Mouse (Mus musculus) cortical plate, adult 2 months (tissue): ENCODE measurements at regions not wholly inside any gene's neighbourhood (a gene's known extent, or its start where the extent isn't known, plus 50 kb on each side); places are given as distances from the start of the nearest gene placed in this dataset.
A peak's percentile ranks its signal among the peaks of the same experiment; 100 is the strongest.

Experiments used
- H3K27ac ChIP-seq: fragments of 200-500 bp; 2 replicates; pipeline ENCODE4 v1.5.1; 2012; ENCODE audit warnings: low read length, control low read depth, inconsistent platforms; ENCODE audit not compliant: insufficient read depth
- H3K4me1 ChIP-seq: fragments of 200-500 bp; 2 replicates; pipeline ENCODE4 v1.6.1; 2011; ENCODE audit warnings: low read length; ENCODE audit not compliant: control insufficient read depth, insufficient read depth
- H3K4me3 ChIP-seq: fragments of 200-500 bp; 2 replicates; pipeline ENCODE4 v1.5.1; 2011; ENCODE audit warnings: mild to moderate bottlenecking, low read length, control low read depth; ENCODE audit not compliant: insufficient read depth
- CTCF ChIP-seq: fragments of 200-500 bp; IDR thresholded peaks from 2 replicates; pipeline ENCODE4 v1.5.1; 2011; ENCODE audit warnings: mild to moderate bottlenecking, control low read depth, low read length; ENCODE audit not compliant: insufficient read depth; ENCODE audit errors: extremely low read depth
- POLR2A ChIP-seq: fragments of 200-500 bp; IDR thresholded peaks from 2 replicates; pipeline ENCODE4 v1.6.1; 2011; ENCODE audit warnings: mild to moderate bottlenecking, low read length, control low read depth; ENCODE audit not compliant: insufficient read depth; ENCODE audit errors: extremely low read depth

- no peak for TF ChIP-seq POLR2A
- no peak for TF ChIP-seq CTCF
- Histone ChIP-seq H3K27ac (no peak overlapping the region), H3K4me1 (0 out of 2 replicates have a peak, but pooled peaks cover 2% of the 10 kb centered on the region), H3K4me3 (no peak overlapping the region)
These were observed 626.6 kb upstream of the Adamts9 start for GRCm38 (mm10) chr6:93569866-93570265.

- no peak for TF ChIP-seq CTCF
- no peak for TF ChIP-seq POLR2A
- H3K4me3 ChIP-seq = no peak overlapping the region
- 0 out of 2 replicates have a peak, but pooled peaks cover under 1% of the 10 kb centered on the region for H3K4me1 ChIP-seq
- no peak overlapping the region for H3K27ac ChIP-seq
These were observed 625.9 kb upstream of the Adamts9 start for GRCm38 (mm10) chr6:93569211-93569610.

DNA sequence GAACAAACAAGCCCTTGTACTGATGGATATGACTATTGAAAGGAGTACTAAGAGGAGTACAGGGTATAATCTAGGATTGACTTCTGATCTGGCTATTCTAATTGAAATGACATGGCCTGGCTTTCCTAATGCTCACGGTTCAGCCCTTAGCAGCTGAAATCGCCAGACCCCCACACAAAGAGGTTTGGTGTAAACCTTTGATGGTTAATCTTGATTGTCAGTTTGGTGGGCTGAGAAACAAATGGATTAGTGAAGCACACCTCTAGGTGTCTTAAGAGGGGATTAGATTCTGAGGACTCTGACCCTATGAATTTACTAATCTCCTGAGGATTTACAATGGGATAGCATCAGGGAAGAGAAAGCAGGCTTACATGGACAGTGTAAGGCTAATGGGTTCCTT is 623.4 kb upstream of the Adamts9 start:
- no peaks in the 10 kb centered on the region for H3K4me1 ChIP-seq
- no peak overlapping the region for H3K27ac ChIP-seq
- no peak overlapping the region for H3K4me3 ChIP-seq
- TF ChIP-seq CTCF = no peak

DNA sequence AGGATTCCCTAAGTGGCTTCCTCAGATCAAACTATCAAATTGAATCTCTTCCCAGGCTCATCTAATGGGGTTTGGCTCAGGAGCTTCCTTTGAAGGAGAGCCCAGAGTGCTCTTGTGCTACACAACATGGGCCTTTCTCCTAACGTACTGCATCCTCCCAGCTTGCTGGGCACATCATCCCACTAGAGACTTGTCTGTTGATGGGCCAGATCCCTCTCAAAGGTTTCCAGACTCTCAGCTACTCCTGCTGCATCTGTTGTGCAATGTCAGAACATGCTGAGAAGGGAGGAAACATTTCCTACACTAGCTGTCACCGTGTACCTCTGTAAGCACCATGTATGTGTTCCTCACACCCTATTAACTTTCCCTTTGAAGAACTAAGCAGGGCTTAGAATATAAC is 605.0 kb upstream of the Adamts9 start:
- Histone ChIP-seq H3K27ac (no peak overlapping the region), H3K4me1 (no peaks in the 10 kb centered on the region), H3K4me3 (no peak overlapping the region)
- TF ChIP-seq POLR2A (no peak), CTCF (no peak)

- Histone ChIP-seq H3K4me3 (no peak overlapping the region), H3K4me1 (no peaks in the 10 kb centered on the region), H3K27ac (no peak overlapping the region)
- TF ChIP-seq POLR2A (no peak), CTCF (no peak)
These were observed 601.0 kb upstream of the Adamts9 start for GRCm38 (mm10) chr6:93544246-93544645.

- Histone ChIP-seq H3K27ac (no peak overlapping the region), H3K4me1 (no peaks in the 10 kb centered on the region), H3K4me3 (no peak overlapping the region)
- TF ChIP-seq POLR2A = no peak
- peak; percentile 49 for TF ChIP-seq CTCF
These were observed 600.2 kb upstream of the Adamts9 start for GRCm38 (mm10) chr6:93543354-93544129.

DNA sequence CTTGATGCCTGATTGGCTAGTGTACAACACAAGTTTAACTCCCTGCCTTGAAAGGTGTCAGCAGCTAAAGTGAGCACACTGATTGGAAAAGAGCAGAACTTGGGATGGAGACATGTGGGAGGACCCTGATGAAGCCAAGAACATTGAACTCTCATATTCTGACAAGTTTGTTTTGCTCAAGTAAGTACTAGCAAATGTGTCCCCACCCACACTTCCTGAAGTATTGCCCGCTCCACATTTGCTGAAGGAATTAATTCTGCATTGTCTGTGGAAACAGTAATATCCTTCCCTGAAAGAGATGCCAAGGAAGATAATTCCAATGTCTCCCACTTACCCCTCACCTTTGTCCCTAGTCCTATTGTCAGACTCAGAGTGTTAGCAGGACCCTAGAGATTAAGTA is 596.3 kb upstream of the Adamts9 start:
- TF ChIP-seq POLR2A (no peak), CTCF (no peak)
- Histone ChIP-seq H3K4me3 (no peak overlapping the region), H3K4me1 (no peaks in the 10 kb centered on the region), H3K27ac (no peak overlapping the region)

- no peak overlapping the region for H3K4me3 ChIP-seq
- no peaks in the 10 kb centered on the region for H3K4me1 ChIP-seq
- no peak overlapping the region for H3K27ac ChIP-seq
- TF ChIP-seq CTCF (no peak), POLR2A (no peak)
These were observed 595.9 kb upstream of the Adamts9 start for GRCm38 (mm10) chr6:93539171-93539570.

GRCm38 (mm10) chr6:93537971-93538370 is 594.7 kb upstream of the Adamts9 start:
- Histone ChIP-seq H3K27ac (no peak overlapping the region), H3K4me1 (no peaks in the 10 kb centered on the region), H3K4me3 (no peak overlapping the region)
- TF ChIP-seq POLR2A (no peak), CTCF (no peak)

DNA sequence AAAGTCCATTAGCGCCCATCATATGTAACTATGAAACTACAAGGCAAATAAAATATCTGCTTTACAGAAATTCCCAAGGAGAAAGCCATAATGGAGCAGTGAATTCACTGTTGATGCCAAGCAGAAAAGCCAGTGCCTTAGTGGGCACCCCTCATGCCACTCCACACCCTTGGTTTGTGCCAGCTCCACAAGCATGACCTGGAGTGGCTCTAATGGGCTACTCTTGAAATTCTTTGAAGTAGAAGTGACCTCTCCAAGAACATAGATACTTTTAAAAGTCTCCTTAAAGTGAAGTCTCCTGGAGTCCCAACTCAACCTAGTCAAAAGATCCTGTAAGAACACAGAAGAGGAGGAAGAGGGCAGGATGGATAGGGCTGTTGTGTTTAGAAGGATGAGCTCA is 593.8 kb upstream of the Adamts9 start:
- H3K4me3 ChIP-seq = no peak overlapping the region
- H3K27ac ChIP-seq = no peak overlapping the region
- TF ChIP-seq POLR2A = no peak
- TF ChIP-seq CTCF = no peak
- H3K4me1 ChIP-seq = no peaks in the 10 kb centered on the region

- no peak overlapping the region for H3K27ac ChIP-seq
- TF ChIP-seq POLR2A (no peak), CTCF (no peak)
- H3K4me3 ChIP-seq = no peak overlapping the region
- no peaks in the 10 kb centered on the region for H3K4me1 ChIP-seq
These were observed 570.5 kb upstream of the Adamts9 start for GRCm38 (mm10) chr6:93513818-93514217.
